Mouse (Mus musculus): ENCODE measurements around the gene Rybp. TPM values are rescaled to one million over a fixed set of nuclear protein-coding genes. Genes with fewer than 3 reads are reported as not detected.
A peak's percentile ranks its signal among the peaks of the same experiment; 100 is the strongest.

The Rybp gene
- 6.7 and 8.6 TPM in 2 replicates for polyA plus RNA-seq (2012; ENCODE audit: insufficient read depth, insufficient read length, missing spikeins)

DNA sequence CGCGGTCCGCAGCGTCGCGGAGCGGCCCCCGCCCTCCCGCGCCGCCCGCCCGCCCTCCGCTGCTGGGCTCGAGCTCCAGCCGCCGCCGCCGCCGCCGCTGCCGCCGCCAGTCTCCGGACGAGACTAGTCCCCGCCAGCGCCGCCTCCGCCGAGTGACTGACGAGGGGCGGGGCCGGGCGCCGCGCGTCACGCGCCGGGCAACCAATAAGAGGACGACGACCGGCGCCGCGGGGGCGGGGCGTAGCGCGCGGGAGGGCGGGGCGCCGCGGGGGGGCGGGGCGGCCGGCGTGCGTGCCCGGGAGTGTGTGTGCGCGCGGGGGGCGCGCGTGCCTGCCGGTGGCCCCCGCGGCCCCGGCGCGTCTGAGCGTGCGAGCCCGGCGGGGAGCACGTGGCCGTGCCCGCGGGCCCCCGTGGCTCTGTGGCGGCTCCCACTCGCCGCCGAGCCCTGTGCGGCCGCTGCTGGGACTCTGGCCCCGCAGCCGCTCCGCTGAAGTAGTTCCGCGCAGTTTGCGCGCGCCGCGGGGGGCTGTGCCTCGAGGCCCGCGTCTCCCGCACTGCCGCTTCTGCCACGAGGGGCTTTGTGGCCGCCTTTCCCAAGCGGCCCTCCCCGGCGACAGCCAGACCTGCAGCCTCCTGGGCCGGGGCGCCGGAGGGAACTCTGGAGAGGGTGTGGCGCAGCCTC, at the start of gene Rybp:
Gene Rybp (minus strand): TSS at position 152 of the 682 bp plus-strand sequence.
- H3K4me3 ChIP-seq (ENCODE audit: insufficient read depth, low read depth, low read length): peak within 1 kb of the TSS; percentile 87
- H3K27ac ChIP-seq (replicated peaks; ENCODE audit: low read depth, low read length): no peak within 1 kb of the TSS
- H3K4me1 ChIP-seq (ENCODE audit: control insufficient read depth, insufficient read depth, insufficient read length, low read length): no peaks in the 10 kb centered on the region; the same call in none of the 2 replicates

DNA sequence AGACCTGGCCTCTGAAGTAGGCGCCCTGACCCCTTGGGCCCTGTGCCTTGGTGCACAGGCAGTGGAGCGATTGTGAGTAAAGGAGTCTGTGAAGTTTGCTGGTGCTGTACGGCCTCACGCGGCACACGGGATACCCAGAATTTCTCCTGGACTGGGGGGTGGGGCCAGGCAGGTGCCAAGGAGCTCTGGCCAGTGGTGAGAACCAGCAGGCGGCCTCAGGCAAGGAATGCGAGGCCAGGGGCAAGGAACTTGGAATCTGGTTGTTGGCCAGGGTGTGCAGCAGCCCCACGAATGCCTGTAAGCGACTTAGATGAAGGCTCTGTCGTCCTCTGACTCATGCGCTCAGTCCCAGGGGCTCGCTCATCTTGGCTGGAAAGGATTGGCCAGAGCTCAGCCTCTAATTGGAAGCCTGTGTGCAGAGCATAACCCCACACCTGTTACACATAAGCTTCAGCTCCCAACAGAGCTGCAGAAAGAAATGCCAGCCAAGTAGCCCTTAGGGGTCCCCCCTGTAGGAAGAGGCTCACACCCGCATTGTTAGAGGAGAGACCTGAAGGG, 49.4 kb upstream of the Rybp start:
- Histone ChIP-seq H3K4me1 (ENCODE audit: control insufficient read depth, insufficient read depth, insufficient read length, low read length) (peaks cover 5% of the 10 kb centered on the region), H3K27ac (replicated peaks; ENCODE audit: low read depth, low read length) (no peak overlapping the region), H3K4me3 (ENCODE audit: insufficient read depth, low read depth, low read length) (no peak overlapping the region)

DNA sequence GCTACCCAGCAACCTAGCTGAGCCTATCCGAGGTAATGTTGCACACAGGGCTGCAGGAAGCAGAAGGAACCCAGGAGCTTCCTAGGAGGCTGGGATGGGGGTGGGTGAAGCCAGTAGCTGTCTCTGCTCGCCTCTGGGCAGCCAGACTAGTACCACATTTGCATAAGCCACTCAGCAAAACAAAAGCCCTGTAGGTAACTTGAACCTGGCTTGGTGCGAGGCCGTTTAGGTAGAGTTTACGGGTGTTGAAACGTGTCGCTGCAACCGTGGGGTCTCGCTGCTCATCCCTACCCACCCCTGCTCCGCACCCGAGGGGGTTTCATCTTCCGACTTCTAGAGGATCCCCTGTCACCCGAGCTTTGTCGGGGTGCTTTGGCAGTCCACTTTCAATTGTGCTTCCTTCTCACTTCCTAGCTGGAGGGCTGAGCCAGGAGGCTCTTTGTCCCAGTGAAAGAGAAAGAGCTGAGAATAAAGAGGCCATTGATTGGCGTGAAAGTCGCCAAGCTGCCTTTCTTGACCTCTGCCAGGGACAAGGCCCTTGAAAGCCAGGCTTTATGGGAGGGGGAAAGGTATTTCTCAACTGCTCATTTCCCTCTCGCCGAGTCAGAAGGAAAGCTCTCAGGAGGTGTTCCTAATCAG, 48.3 kb upstream of the Rybp start:
- Histone ChIP-seq H3K4me3 (ENCODE audit: insufficient read depth, low read depth, low read length) (no peak overlapping the region), H3K27ac (replicated peaks; ENCODE audit: low read depth, low read length) (no peak overlapping the region), H3K4me1 (ENCODE audit: control insufficient read depth, insufficient read depth, insufficient read length, low read length) (peaks cover 5% of the 10 kb centered on the region)

DNA sequence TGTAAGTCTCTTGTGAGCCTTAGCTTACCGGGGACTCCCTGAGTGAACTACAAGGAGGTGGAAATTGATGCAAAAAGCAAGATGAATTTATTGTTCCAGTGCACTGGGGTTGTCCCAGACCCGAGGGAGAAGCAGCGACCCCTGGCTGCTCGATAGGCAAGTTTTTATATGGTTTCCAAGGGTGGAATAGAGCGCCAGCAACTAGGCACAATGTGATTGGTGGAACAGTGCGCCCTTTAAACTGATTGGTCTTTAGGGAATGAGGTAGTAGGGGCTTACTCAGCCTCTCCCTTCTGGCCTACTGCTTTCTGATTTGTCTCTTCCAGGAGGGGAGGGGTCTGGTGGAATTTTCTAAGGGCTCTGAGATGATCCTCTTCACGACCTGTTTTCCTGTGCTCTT, 46.5 kb upstream of the Rybp start:
- Histone ChIP-seq H3K4me1 (ENCODE audit: control insufficient read depth, insufficient read depth, insufficient read length, low read length) (peaks cover 5% of the 10 kb centered on the region), H3K27ac (replicated peaks; ENCODE audit: low read depth, low read length) (no peak overlapping the region), H3K4me3 (ENCODE audit: insufficient read depth, low read depth, low read length) (no peak overlapping the region)

DNA sequence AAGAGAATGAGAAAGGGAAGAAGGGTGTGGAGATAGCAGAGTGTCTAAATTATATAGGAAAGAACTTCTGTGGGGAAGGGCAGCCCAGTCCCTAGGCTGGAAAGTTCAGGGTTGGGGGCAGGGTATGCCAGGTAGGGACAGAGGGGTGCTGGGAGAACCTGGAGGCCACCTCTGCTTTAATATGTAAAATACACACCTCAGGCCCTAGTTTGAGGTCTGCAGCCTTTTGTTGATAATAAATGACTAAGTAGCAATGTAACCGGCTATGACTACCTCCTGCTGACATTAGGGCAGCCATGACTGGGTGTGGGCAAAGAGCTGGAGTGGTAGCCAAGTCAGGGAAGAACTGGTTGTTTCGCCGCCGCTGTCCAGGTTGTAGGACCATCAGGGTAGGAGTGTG, 45.2 kb upstream of the Rybp start:
- H3K27ac ChIP-seq (replicated peaks; ENCODE audit: low read depth, low read length): no peak overlapping the region
- H3K4me1 ChIP-seq (ENCODE audit: control insufficient read depth, insufficient read depth, insufficient read length, low read length): peaks cover 5% of the 10 kb centered on the region
- no peak overlapping the region for H3K4me3 ChIP-seq (ENCODE audit: insufficient read depth, low read depth, low read length)

DNA sequence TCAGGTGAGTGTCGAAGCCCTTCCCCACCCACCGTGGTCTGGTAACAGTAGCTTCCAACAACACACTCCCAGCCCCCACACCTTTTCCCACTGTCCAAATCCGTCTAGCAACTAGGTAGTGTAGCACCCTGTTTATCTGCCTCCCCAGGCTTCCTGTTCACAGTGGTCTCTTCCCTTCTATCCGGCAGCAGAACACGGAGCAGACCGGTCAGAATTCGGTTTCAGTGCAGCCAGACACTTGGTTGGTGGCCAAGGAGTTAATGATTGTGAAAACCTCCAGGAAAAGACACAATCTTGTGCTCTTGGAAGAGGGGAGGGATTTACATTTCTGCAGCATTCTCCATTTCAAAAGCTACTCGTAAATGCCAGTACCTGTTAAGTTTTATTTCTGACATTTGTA, 44.3 kb upstream of the Rybp start:
- no peak overlapping the region for H3K27ac ChIP-seq (replicated peaks; ENCODE audit: low read depth, low read length)
- peaks cover 4% of the 10 kb centered on the region for H3K4me1 ChIP-seq (ENCODE audit: control insufficient read depth, insufficient read depth, insufficient read length, low read length)
- no peak overlapping the region for H3K4me3 ChIP-seq (ENCODE audit: insufficient read depth, low read depth, low read length)

DNA sequence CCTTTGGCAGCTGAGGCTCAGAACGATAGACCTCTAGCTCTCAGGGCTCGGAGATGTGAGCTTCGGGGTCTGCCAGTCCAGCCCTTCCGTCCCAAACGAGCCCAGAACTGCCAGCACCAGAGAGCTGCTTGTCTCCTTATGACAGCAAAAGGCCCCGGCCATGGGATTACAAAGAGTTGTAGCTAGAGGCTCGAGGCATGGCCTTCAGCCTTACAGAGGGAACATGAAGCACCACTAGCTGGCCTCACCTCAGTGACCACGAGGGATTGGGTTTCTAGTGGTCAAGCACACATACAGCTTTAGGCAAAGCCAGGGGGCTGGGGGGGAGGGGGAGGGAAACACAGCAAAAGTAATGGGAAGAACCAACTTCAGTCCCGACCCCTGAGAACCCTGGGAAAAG, 43.8 kb upstream of the Rybp start:
- H3K27ac ChIP-seq (replicated peaks; ENCODE audit: low read depth, low read length): no peak overlapping the region
- H3K4me1 ChIP-seq (ENCODE audit: control insufficient read depth, insufficient read depth, insufficient read length, low read length): peaks cover 2% of the 10 kb centered on the region; the same call in 1 of the 2 replicates
- no peak overlapping the region for H3K4me3 ChIP-seq (ENCODE audit: insufficient read depth, low read depth, low read length)

DNA sequence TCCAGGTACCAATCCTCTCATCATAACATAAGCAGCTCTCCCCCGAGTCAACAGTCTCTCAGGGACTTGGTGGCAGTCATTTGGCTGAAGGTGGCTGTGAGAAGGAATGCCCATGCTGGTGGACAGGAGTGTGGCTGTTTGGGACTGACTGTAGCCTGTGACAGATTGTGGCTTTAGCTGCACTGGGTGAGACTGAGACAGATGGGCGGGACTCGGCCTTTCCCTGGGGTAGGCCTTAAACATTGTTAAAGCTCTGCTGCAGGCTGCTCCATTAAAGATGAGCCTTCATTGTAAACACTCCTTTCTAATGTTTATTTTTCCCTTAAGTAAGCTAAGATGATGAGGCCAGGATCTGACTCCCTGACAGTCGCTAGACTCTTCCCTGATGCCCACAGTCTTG, 42.3 kb upstream of the Rybp start:
- Histone ChIP-seq H3K27ac (replicated peaks; ENCODE audit: low read depth, low read length) (no peak overlapping the region), H3K4me1 (ENCODE audit: control insufficient read depth, insufficient read depth, insufficient read length, low read length) (no peaks in the 10 kb centered on the region), H3K4me3 (ENCODE audit: insufficient read depth, low read depth, low read length) (no peak overlapping the region)

DNA sequence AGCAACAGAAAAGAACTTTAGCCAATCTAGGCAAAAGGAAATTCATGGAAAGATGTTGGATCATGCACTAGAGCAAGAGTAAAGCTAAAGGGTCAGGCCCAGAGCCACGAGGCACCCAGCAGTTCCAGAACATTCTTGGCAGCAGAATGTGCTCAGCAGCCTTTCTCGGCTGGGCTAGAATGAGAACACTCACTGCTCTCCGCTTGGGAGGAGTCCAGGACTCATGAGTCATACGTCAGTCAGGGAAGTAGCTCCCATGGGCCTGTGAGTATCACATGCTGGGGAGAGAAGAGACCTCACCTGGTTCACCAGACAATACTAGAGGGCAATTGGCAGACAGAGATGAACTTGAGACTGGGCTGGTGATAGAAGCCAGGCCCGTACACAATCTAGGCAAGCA, 39.8 kb upstream of the Rybp start:
- H3K27ac ChIP-seq (replicated peaks; ENCODE audit: low read depth, low read length): no peak overlapping the region
- H3K4me3 ChIP-seq (ENCODE audit: insufficient read depth, low read depth, low read length): no peak overlapping the region
- no peaks in the 10 kb centered on the region for H3K4me1 ChIP-seq (ENCODE audit: control insufficient read depth, insufficient read depth, insufficient read length, low read length)

DNA sequence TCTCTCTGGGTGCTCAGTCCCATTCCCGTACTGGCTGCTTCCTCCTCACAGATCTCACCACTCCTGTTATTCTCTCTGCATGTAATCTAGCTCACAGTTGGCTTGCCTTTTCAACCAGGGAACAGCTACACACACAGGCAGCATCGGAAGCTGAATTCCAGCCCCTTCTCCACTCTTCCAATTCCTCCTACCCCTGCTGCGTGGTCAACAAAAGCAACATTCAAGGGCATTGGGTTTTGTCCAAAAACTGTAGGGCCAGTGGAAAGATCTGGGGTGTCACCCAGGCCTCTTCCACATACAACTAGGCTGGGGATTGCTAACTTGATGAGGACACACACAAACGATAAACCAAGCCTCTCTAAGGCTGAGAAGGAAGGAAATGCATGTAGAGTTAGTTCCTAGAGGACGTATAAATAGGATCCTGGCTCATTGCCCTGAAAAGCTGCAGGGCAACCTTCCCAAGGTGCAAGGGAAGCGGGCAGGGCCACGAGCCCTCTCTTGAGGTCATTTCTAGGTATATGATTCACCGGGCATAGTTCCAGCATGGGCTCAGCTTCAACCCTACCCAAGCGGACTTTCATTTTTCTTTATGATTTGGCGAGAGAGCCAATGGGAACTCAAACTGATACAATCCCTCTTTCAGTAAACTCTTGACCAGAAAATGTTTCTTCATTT, 36.6 kb upstream of the Rybp start:
- H3K27ac ChIP-seq (replicated peaks; ENCODE audit: low read depth, low read length): no peak overlapping the region
- no peak overlapping the region for H3K4me3 ChIP-seq (ENCODE audit: insufficient read depth, low read depth, low read length)
- no peaks in the 10 kb centered on the region for H3K4me1 ChIP-seq (ENCODE audit: control insufficient read depth, insufficient read depth, insufficient read length, low read length)

DNA sequence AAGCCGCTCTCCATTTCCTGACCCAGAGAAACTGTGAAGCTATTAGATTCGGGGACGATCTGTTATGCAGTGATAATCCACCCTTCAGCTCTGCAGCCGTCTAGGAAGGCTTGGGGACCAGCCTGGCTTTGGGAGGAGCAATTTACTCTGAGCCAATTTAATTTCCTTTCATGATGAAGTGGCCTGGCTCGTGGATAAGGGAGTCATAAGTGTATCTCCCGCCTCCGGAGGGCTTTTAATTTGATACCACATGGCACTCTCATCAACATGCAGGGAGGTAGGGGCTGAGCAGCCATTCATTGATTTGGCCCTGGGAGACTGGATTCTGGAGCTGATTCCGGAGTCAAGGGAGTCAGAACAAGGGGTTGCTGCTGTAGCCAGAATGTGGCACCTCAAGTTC, 35.3 kb upstream of the Rybp start:
- no peaks in the 10 kb centered on the region for H3K4me1 ChIP-seq (ENCODE audit: control insufficient read depth, insufficient read depth, insufficient read length, low read length)
- H3K27ac ChIP-seq (replicated peaks; ENCODE audit: low read depth, low read length): no peak overlapping the region
- no peak overlapping the region for H3K4me3 ChIP-seq (ENCODE audit: insufficient read depth, low read depth, low read length)

DNA sequence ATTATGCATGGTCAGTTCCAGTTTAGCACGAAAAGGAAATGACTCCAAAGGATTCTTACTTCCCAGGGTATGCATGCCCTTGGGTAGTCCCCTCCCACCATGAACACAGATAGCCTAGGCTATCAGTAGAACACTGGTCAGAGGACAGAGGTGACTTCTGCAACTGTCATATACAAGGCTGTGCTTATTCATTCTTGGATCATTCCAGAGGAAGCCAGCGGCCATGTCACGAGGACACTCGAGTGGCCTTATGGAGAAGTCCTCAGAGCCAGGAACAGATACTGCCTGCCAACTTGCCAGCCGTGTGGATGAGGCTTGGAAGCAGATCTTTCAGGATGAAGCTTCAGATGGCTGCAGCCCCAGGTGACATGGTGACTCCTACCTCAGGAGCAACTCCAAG, 34.9 kb upstream of the Rybp start:
- Histone ChIP-seq H3K4me3 (ENCODE audit: insufficient read depth, low read depth, low read length) (no peak overlapping the region), H3K27ac (replicated peaks; ENCODE audit: low read depth, low read length) (no peak overlapping the region), H3K4me1 (ENCODE audit: control insufficient read depth, insufficient read depth, insufficient read length, low read length) (no peaks in the 10 kb centered on the region)

DNA sequence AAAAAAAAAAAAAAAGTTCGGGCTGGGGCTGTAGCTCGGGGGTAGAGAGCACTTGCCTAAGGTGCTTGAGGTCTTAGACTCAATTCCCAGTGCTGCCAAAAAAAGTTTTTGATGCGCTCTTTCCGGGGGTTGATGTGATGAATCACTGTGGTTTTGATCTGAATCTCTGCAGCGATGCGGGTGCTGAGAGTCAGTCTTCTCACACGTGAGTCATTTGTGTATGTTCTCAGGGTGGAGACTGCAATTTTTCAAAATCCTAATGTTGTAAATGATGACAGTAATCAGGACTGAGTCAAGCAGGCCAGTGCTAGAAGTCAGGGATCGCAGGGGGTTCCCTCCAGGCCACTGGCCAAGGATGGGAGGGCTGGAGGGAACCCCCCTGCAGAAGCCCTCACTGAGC, 26.9 kb upstream of the Rybp start:
- H3K4me3 ChIP-seq (ENCODE audit: insufficient read depth, low read depth, low read length): no peak overlapping the region
- no peaks in the 10 kb centered on the region for H3K4me1 ChIP-seq (ENCODE audit: control insufficient read depth, insufficient read depth, insufficient read length, low read length)
- H3K27ac ChIP-seq (replicated peaks; ENCODE audit: low read depth, low read length): no peak overlapping the region

DNA sequence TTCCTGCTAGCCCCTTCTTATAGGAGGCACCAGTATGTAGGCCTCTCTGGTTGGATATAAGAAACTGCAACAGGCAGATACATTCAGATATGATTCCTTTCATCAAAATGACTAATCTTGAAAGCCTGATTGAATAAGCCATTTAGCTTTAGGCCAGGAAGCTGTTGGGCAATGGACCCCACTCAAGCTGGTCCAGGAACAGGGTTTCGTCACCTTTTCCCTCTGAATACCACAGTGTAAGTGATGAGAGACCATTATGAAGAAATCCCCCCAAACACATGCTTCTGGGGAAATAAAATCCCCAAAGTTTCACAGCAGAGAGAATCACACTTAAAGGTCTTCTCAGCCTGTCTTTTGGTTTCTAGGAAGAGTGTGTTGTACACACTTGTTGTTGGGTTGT, 23.9 kb upstream of the Rybp start:
- H3K4me3 ChIP-seq (ENCODE audit: insufficient read depth, low read depth, low read length): no peak overlapping the region
- no peaks in the 10 kb centered on the region for H3K4me1 ChIP-seq (ENCODE audit: control insufficient read depth, insufficient read depth, insufficient read length, low read length)
- no peak overlapping the region for H3K27ac ChIP-seq (replicated peaks; ENCODE audit: low read depth, low read length)

DNA sequence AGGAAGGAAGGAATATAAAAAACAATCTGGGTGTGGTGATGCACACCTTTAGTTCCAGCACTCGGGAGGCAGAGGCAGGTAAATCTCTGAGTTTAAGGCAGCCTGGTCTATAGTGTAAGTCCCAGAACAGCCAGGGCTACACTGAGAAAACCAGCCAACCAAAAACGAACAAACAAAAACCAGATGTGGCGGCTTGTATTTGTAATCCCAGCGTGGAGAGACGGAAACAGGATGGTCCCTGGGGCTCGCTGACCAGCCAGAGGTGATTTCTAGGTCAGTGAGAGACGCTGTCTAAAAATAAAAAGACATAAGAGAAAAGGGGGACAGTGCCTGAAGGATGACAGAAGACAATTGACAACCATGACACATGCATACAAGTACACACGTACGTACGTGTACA, 17.5 kb upstream of the Rybp start:
- no peak overlapping the region for H3K4me3 ChIP-seq (ENCODE audit: insufficient read depth, low read depth, low read length)
- H3K27ac ChIP-seq (replicated peaks; ENCODE audit: low read depth, low read length): no peak overlapping the region
- no peaks in the 10 kb centered on the region for H3K4me1 ChIP-seq (ENCODE audit: control insufficient read depth, insufficient read depth, insufficient read length, low read length)
